Mouse (Mus musculus) ES-E14 (cell line): Measurements from ENCODE around the gene Trim17. TPM values are rescaled to one million over a fixed set of nuclear protein-coding genes. Genes with fewer than 3 reads are reported as not detected.

ENCODE experiments used
- DNase-seq: peaks from one replicate; pipeline ENCODE4 v3.0.0-alpha.2; 2013; ENCODE audit warnings: low read depth, low spot score
- H3K27ac ChIP-seq: 2 replicates; pipeline ENCODE4 v1.5.1; 2012; ENCODE audit warnings: low read depth, mild to moderate bottlenecking, low read length, moderate library complexity, mixed read lengths; ENCODE audit not compliant: poor library complexity, insufficient read depth, severe bottlenecking
- H3K36me3 ChIP-seq: 2 replicates; pipeline ENCODE4 v1.6.1; 2012; ENCODE audit warnings: mild to moderate bottlenecking, low read length, moderate library complexity, mixed read lengths; ENCODE audit not compliant: control insufficient read depth, poor library complexity, insufficient read depth, severe bottlenecking
- H3K4me1 ChIP-seq, 2 experiments: fragments of 150-350 bp in 1 of 2; sonication (generic) in 1 of 2; 2 replicates each; pipeline ENCODE4 v1.6.1; 2012; ENCODE audit warnings: low read length in 2 of 2, mild to moderate bottlenecking in 1 of 2, mixed read lengths in 1 of 2; ENCODE audit not compliant: control insufficient read depth in 2 of 2, insufficient read depth in 2 of 2, poor library complexity in 1 of 2
- H3K4me3 ChIP-seq, 2 experiments: fragments of 150-350 bp in 1 of 2; sonication (generic) in 1 of 2; 2 replicates each; pipeline ENCODE4 v1.5.1; 2012; ENCODE audit warnings: low read length in 2 of 2, low read depth in 1 of 2, mild to moderate bottlenecking in 1 of 2, mixed read lengths in 1 of 2; ENCODE audit not compliant: insufficient read depth in 1 of 2, poor library complexity in 1 of 2, severe bottlenecking in 1 of 2
- H3K9ac ChIP-seq: 2 replicates; pipeline ENCODE4 v1.6.1; 2012; ENCODE audit warnings: low read depth, mild to moderate bottlenecking, low read length, mixed read lengths; ENCODE audit not compliant: poor library complexity, insufficient read depth, severe bottlenecking
- H3K9me3 ChIP-seq: fragments of 150-350 bp; sonication (generic); 2 replicates; pipeline ENCODE4 v1.6.1; 2012; ENCODE audit warnings: low read depth, mild to moderate bottlenecking, low read length; ENCODE audit not compliant: control insufficient read depth, insufficient read depth
- CHD2 ChIP-seq: IDR thresholded peaks from 2 replicates; pipeline ENCODE4 v1.6.1; 2014; ENCODE audit warnings: mild to moderate bottlenecking, low read depth, low read length, inconsistent platforms
- HCFC1 ChIP-seq: IDR thresholded peaks from 2 replicates; pipeline ENCODE4 v1.6.1; 2012; ENCODE audit warnings: low read length, inconsistent platforms, borderline replicate concordance; ENCODE audit not compliant: insufficient read depth
- MAFK ChIP-seq: IDR thresholded peaks from 2 replicates; pipeline ENCODE4 v1.6.1; 2014; ENCODE audit warnings: mild to moderate bottlenecking, low read depth, low read length, inconsistent platforms; ENCODE audit not compliant: insufficient read depth
- ZC3H11A ChIP-seq: IDR thresholded peaks from 2 replicates; pipeline ENCODE4 v1.6.1; 2012; ENCODE audit warnings: low read depth, mild to moderate bottlenecking, inconsistent platforms, low read length, borderline replicate concordance
- ZNF384 ChIP-seq: IDR thresholded peaks from 2 replicates; pipeline ENCODE4 v1.6.1; 2012; ENCODE audit warnings: low read depth, low read length, inconsistent platforms
- in situ Hi-C, 2 experiments: fragments of 600-800 bp; cut with MboI; formaldehyde crosslinking; loops; one replicate each; pipeline ENCODE4 v1.15.1; 2025; ENCODE audit warnings: low sequenced_read_pairs in 2 of 2, inconsistent platforms in 1 of 2; ENCODE audit not compliant: unreplicated experiment in 2 of 2
- total RNA-seq: library from RNA; depleted of rRNA; stranded (reverse); fragments of 300-350 nt; gene quantifications from 2 replicates; pipeline ENCODE4 v1.2.3, GENCODE M21; 2012

Gene Trim17
- total RNA-seq, 1 experiment: 0.40 TPM

GRCm38 (mm10) chr11:58969659-58970058 is 15.2 kb downstream of the Trim17 start:
- no peak for TF ChIP-seq MAFK
- TF ChIP-seq ZC3H11A: no peak
- TF ChIP-seq CHD2: no peak
- TF ChIP-seq HCFC1: no peak
- TF ChIP-seq ZNF384: no peak
- Histone ChIP-seq H3K4me3 (no peak overlapping the region), H3K27ac (no peak overlapping the region), H3K9ac (no peak overlapping the region), H3K36me3 (no peaks in the 10 kb centered on the region), H3K4me1 (peaks cover 2 to 24% of the 10 kb centered on the region in 2 experiments; a peak in 2 of 4 replicates), H3K9me3 (no peaks in the 10 kb centered on the region)
- DNase-seq: no peak
- in situ Hi-C loops: no loop called here

GRCm38 (mm10) chr11:58970831-58971530 is 16.5 kb downstream of the Trim17 start:
- in situ Hi-C loops: no loop called here
- Histone ChIP-seq H3K36me3 (no peaks in the 10 kb centered on the region), H3K4me1 (peaks cover 2 to 17% of the 10 kb centered on the region in 2 experiments; a peak in 2 of 4 replicates), H3K9me3 (no peaks in the 10 kb centered on the region), H3K4me3 (no peak overlapping the region), H3K9ac (no peak overlapping the region), H3K27ac (no peak overlapping the region)
- DNase-seq: no peak
- TF ChIP-seq HCFC1 (no peak), ZC3H11A (no peak), ZNF384 (no peak), MAFK (no peak), CHD2 (no peak)

GRCm38 (mm10) chr11:58971796-58972195 is 17.3 kb downstream of the Trim17 start:
- DNase-seq: no peak
- Histone ChIP-seq H3K36me3 (no peaks in the 10 kb centered on the region), H3K27ac (no peak overlapping the region), H3K4me3 (no peak overlapping the region), H3K9ac (no peak overlapping the region), H3K4me1 (peaks cover 2 to 17% of the 10 kb centered on the region in 2 experiments; a peak in 2 of 4 replicates), H3K9me3 (no peaks in the 10 kb centered on the region)
- in situ Hi-C loops: no loop called here
- TF ChIP-seq ZNF384: no peak
- no peak for TF ChIP-seq CHD2
- no peak for TF ChIP-seq ZC3H11A
- no peak for TF ChIP-seq MAFK
- TF ChIP-seq HCFC1: no peak

- H3K4me1 ChIP-seq: peaks cover 5 to 13% of the 10 kb centered on the region in 2 experiments; a peak in 3 of 4 replicates
- TF ChIP-seq ZNF384 (no peak), HCFC1 (no peak), ZC3H11A (no peak), CHD2 (no peak), MAFK (no peak)
- no peak overlapping the region for H3K4me3 ChIP-seq
- DNase-seq: no peak
- in situ Hi-C loops: no loop called here
- H3K9ac ChIP-seq: no peak overlapping the region
- H3K27ac ChIP-seq: no peak overlapping the region; the same call in 1 of the 2 replicates
- H3K9me3 ChIP-seq: no peaks in the 10 kb centered on the region
- no peaks in the 10 kb centered on the region for H3K36me3 ChIP-seq
Measured at GRCm38 (mm10) chr11:58974414-58974813, 19.9 kb downstream of the Trim17 start.
